Mouse (Mus musculus): ENCODE results near the gene Rcbtb2. TPM values are rescaled to one million over a fixed set of nuclear protein-coding genes. Genes with fewer than 3 reads are reported as not detected.

The Rcbtb2 gene
- polyA plus RNA-seq, 1 experiment from 2014 or later = 44.0 TPM

DNA sequence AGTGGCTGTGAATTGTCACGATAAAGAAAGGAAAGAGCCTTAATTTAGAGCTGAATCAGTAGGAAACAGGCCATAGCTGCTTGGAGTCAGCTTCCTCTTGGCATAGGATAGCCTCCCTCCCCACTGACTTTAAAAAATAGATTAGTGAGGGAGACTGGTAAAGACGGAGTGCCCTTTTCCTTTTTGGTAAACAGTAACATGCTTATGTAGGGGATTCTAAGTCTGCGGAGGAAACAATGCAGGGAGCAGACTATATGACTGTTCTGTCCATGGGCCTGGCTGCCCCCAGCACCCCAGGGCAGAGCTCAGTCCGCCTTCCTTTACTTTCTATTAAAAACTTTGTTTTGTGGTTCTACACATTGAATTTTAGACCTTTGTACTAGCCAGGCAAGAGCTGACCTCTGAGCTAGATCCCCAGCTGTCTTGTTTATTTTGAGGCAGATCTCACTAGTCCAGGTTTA, 56.4 kb downstream of the Rcbtb2 start:
- peaks cover 7% of the 10 kb centered on the region for H3K36me3 ChIP-seq (ENCODE audit: control insufficient read depth, insufficient read depth, low read length)
- 0 out of 2 replicates have a peak overlapping the region, but pooled peaks have one; percentile 40 for H3K27ac ChIP-seq (replicated peaks)
- ATAC-seq (ENCODE audit: low FRiP score, low TSS enrichment) = no peak

DNA sequence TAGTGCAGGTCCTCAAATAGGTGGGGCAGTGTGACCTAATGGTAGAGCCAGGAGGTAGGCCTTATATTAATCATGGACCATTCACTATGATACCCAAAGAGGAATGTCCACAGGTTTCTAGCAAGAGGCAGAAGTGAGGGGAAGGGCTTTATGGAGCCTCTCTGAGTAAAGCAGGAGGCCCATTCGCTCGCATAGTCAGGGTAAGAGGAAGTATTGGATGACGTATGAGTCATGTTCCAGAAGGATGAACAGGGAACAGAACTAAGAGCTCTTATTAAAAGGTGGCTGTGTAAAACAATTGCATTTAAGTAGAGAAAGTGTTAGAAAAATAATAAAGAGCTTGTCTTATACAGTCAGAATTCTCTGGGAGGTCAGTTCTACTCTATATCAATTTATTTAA, 57.8 kb downstream of the Rcbtb2 start:
- ATAC-seq (ENCODE audit: low FRiP score, low TSS enrichment) (no peak), DNase-seq (ENCODE audit: low spot score) (no peak)
- Histone ChIP-seq H3K27ac (replicated peaks) (no peak overlapping the region), H3K9me3 (ENCODE audit: control insufficient read depth, low read length) (no peaks in the 10 kb centered on the region), H3K36me3 (ENCODE audit: control insufficient read depth, insufficient read depth, low read length) (peaks cover 7% of the 10 kb centered on the region), H3K9ac (ENCODE audit: low read length) (no peak overlapping the region), H3K4me3 (ENCODE audit: low read depth, low read length) (no peak overlapping the region), H3K27me3 (ENCODE audit: control insufficient read depth, insufficient read depth, low read length) (no peaks in the 10 kb centered on the region), H3K4me2 (replicated peaks; ENCODE audit: low read depth) (no peak overlapping the region), H3K4me1 (replicated peaks; ENCODE audit: control insufficient read depth, insufficient read depth) (no peaks in the 10 kb centered on the region)
- 65% methylated on average over 3 of the region's 3 CpGs for WGBS
- TF ChIP-seq CTCF (IDR thresholded peaks at IDR 0.05; ENCODE audit: low read depth) = no peak
- TF ChIP-seq EP300 (optimal IDR thresholded peaks at IDR 0.05) = no peak

More for the DNA sequence above, 56.4 kb downstream of the Rcbtb2 start:
- Histone ChIP-seq H3K4me3 (ENCODE audit: low read depth, low read length) (no peak overlapping the region), H3K9me3 (ENCODE audit: control insufficient read depth, low read length) (no peaks in the 10 kb centered on the region), H3K27me3 (ENCODE audit: control insufficient read depth, insufficient read depth, low read length) (no peaks in the 10 kb centered on the region), H3K4me1 (replicated peaks; ENCODE audit: control insufficient read depth, insufficient read depth) (no peaks in the 10 kb centered on the region), H3K9ac (ENCODE audit: low read length) (no peak overlapping the region), H3K4me2 (replicated peaks; ENCODE audit: low read depth) (no peak overlapping the region)
- no peak for DNase-seq (ENCODE audit: low spot score)
- no peak for TF ChIP-seq CTCF (IDR thresholded peaks at IDR 0.05; ENCODE audit: low read depth)
- no peak for TF ChIP-seq EP300 (optimal IDR thresholded peaks at IDR 0.05)
- 66% methylated on average over 4 of the region's 4 CpGs for WGBS

DNA sequence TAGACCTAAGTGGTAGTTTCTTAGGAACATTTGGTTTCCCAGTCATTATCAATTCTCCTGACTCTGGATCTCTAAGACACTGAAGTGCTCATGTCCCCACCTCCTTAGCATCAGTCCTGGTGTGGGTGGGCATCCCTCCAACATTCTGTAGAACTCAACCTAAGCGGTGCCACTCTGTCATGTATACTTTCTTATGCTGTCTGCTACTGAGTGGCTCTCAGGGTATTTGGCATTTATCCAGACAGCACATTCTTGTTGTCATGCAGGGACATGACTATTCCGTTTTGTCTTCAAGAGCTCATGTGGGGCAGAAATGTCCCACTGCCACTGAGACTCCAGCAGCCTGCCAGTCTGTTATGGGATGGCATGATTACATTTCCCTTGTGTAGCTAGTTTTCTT, 58.3 kb downstream of the Rcbtb2 start:
- Histone ChIP-seq H3K9ac (ENCODE audit: low read length) (no peak overlapping the region), H3K9me3 (ENCODE audit: control insufficient read depth, low read length) (no peaks in the 10 kb centered on the region), H3K4me1 (replicated peaks; ENCODE audit: control insufficient read depth, insufficient read depth) (no peaks in the 10 kb centered on the region), H3K4me2 (replicated peaks; ENCODE audit: low read depth) (no peak overlapping the region), H3K27ac (replicated peaks) (0 out of 2 replicates have a peak overlapping the region, but pooled peaks have one; percentile 24), H3K27me3 (ENCODE audit: control insufficient read depth, insufficient read depth, low read length) (no peaks in the 10 kb centered on the region), H3K36me3 (ENCODE audit: control insufficient read depth, insufficient read depth, low read length) (peaks cover 7% of the 10 kb centered on the region), H3K4me3 (ENCODE audit: low read depth, low read length) (no peak overlapping the region)
- ATAC-seq (ENCODE audit: low FRiP score, low TSS enrichment) (no peak), DNase-seq (ENCODE audit: low spot score) (no peak)
- WGBS = 52% methylated on average over 2 of the region's 2 CpGs
- no peak for TF ChIP-seq EP300 (optimal IDR thresholded peaks at IDR 0.05)
- TF ChIP-seq CTCF (IDR thresholded peaks at IDR 0.05; ENCODE audit: low read depth) = no peak

DNA sequence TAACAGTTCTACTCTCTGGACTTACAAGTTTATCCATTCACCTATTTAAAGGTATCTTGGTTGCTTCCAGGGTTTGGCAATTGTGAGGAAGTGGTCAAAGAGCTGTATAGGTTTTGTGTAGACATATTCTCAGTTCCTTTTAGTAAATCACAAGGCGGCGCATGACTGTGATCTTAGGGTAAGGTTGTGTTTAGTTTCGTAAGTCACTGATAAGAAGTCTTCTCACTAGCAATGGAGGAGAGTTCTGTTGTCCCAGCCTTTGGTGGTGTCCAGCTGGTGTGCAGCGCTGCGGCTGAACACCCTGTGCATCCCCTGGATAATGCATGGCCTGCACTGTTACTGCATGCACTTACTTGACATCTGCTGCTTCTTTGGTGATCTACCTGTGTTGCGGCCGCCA, 64.0 kb downstream of the Rcbtb2 start:
- 87% methylated on average over 7 of the region's 7 CpGs for WGBS
- H3K9ac ChIP-seq (ENCODE audit: low read length) = no peak overlapping the region

DNA sequence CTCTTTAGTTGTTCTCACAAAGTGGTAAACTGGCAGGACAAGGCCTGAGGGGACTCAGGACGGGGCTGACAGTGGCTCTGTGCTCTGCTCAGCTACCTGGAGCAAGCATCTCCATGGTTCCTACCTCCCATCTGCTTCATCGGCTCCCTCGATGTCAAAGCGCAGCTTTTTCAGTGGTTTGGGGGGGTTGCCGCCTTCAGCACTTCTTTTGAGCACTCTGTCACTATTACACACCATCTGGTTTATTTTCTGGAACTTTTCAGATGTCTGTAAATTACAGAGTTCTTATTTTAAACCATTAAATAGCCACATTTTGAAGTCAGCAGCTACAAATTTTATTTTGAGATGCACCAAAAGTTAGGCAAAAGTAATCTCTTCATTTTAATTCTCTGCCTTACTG, 76.2 kb downstream of the Rcbtb2 start:
- peaks cover 8% of the 10 kb centered on the region; the same call in 1 of the 2 replicates for H3K36me3 ChIP-seq (ENCODE audit: control insufficient read depth, insufficient read depth, low read length)
- ATAC-seq (ENCODE audit: low FRiP score, low TSS enrichment) = no peak

More for the DNA sequence above, 64.0 kb downstream of the Rcbtb2 start:
- Histone ChIP-seq H3K4me1 (replicated peaks; ENCODE audit: control insufficient read depth, insufficient read depth) (no peaks in the 10 kb centered on the region), H3K27ac (replicated peaks) (no peak overlapping the region), H3K9me3 (ENCODE audit: control insufficient read depth, low read length) (no peaks in the 10 kb centered on the region), H3K36me3 (ENCODE audit: control insufficient read depth, insufficient read depth, low read length) (peaks cover 3% of the 10 kb centered on the region; the same call in 1 of the 2 replicates), H3K4me3 (ENCODE audit: low read depth, low read length) (no peak overlapping the region), H3K4me2 (replicated peaks; ENCODE audit: low read depth) (no peak overlapping the region), H3K27me3 (ENCODE audit: control insufficient read depth, insufficient read depth, low read length) (no peaks in the 10 kb centered on the region)
- TF ChIP-seq EP300 (optimal IDR thresholded peaks at IDR 0.05) = no peak
- DNase-seq (ENCODE audit: low spot score) (no peak), ATAC-seq (ENCODE audit: low FRiP score, low TSS enrichment) (no peak; the same call in 1 of the 2 replicates)

DNA sequence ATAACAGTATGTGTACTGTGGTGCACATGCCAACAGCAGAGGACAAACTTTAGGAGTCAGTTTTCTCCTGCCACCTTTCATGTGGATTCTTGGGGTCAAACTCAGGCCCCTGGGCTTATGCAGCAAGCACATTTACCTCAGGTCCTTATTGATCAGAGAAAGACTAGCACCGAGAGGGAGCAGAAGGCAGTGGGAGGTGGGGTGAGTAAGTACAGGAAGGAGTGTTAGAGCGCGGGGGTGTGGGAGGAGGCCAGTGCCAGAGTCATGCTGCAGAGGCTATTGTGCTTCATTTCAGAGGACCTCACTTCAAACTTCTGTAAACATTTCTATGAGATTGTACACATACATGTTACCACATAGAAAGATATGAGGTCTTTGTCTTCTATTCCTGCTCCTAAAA, 78.6 kb downstream of the Rcbtb2 start:
- H3K4me3 ChIP-seq (ENCODE audit: low read depth, low read length) = no peak overlapping the region
- 54% methylated on average over 3 of the region's 3 CpGs for WGBS
- 0 out of 2 replicates have a peak, but pooled peaks have one; percentile 45 for ATAC-seq (ENCODE audit: low FRiP score, low TSS enrichment)
- H3K9ac ChIP-seq (ENCODE audit: low read length) = no peak overlapping the region
- TF ChIP-seq CTCF (IDR thresholded peaks at IDR 0.05; ENCODE audit: low read depth) = no peak
- no peak for TF ChIP-seq EP300 (optimal IDR thresholded peaks at IDR 0.05)
- no peaks in the 10 kb centered on the region for H3K9me3 ChIP-seq (ENCODE audit: control insufficient read depth, low read length)
- no peaks in the 10 kb centered on the region for H3K27me3 ChIP-seq (ENCODE audit: control insufficient read depth, insufficient read depth, low read length)
- H3K4me2 ChIP-seq (replicated peaks; ENCODE audit: low read depth) = no peak overlapping the region
- H3K27ac ChIP-seq (replicated peaks) = no peak overlapping the region
- peaks cover 8% of the 10 kb centered on the region; the same call in 1 of the 2 replicates for H3K36me3 ChIP-seq (ENCODE audit: control insufficient read depth, insufficient read depth, low read length)
- peak; percentile 19 for DNase-seq (ENCODE audit: low spot score)
- H3K4me1 ChIP-seq (replicated peaks; ENCODE audit: control insufficient read depth, insufficient read depth) = no peaks in the 10 kb centered on the region

More for the DNA sequence above, 76.2 kb downstream of the Rcbtb2 start:
- H3K4me3 ChIP-seq (ENCODE audit: low read depth, low read length) = no peak overlapping the region
- H3K4me2 ChIP-seq (replicated peaks; ENCODE audit: low read depth) = no peak overlapping the region
- TF ChIP-seq EP300 (optimal IDR thresholded peaks at IDR 0.05) (no peak), CTCF (IDR thresholded peaks at IDR 0.05; ENCODE audit: low read depth) (no peak)
- no peak overlapping the region for H3K9ac ChIP-seq (ENCODE audit: low read length)
- no peaks in the 10 kb centered on the region for H3K4me1 ChIP-seq (replicated peaks; ENCODE audit: control insufficient read depth, insufficient read depth)
- H3K9me3 ChIP-seq (ENCODE audit: control insufficient read depth, low read length) = no peaks in the 10 kb centered on the region
- H3K27me3 ChIP-seq (ENCODE audit: control insufficient read depth, insufficient read depth, low read length) = no peaks in the 10 kb centered on the region
- DNase-seq (ENCODE audit: low spot score) = no peak
- H3K27ac ChIP-seq (replicated peaks) = no peak overlapping the region
- WGBS = 68% methylated on average over 5 of the region's 5 CpGs

Data from stomach, postnatal 0 days (tissue).